Mouse (Mus musculus) limb, embryonic 15.5 days (tissue): ENCODE measurements around the gene Atf7ip. TPM values are rescaled to one million over a fixed set of nuclear protein-coding genes. Genes with fewer than 3 reads are reported as not detected.

Source experiments
- ATAC-seq: fragments of 200-750 bp; cut with Nextera tagmentation; 2 replicates; pipeline ENCODE4 v1.8.0; 2017; ENCODE audit warnings: low read depth, moderate TSS enrichment; ENCODE audit not compliant: insufficient number of reproducible peaks, low FRiP score, low TSS enrichment
- H3K27ac ChIP-seq: fragments of 300-500 bp; sonication (generic); 2 replicates; pipeline ENCODE4 v1.5.1; 2015; ENCODE audit warnings: moderate library complexity, mild to moderate bottlenecking, inconsistent platforms
- H3K27me3 ChIP-seq: fragments of 300-500 bp; sonication (generic); 2 replicates; pipeline ENCODE4 v1.6.1; 2015; ENCODE audit warnings: inconsistent platforms
- H3K36me3 ChIP-seq: fragments of 300-500 bp; sonication (generic); 2 replicates; pipeline ENCODE4 v1.6.1; 2015; ENCODE audit warnings: inconsistent platforms
- H3K4me1 ChIP-seq: fragments of 300-500 bp; sonication (generic); 2 replicates; pipeline ENCODE4 v1.6.1; 2015; ENCODE audit warnings: inconsistent platforms
- H3K4me2 ChIP-seq: fragments of 300-500 bp; sonication (generic); 2 replicates; pipeline ENCODE4 v1.6.1; 2015; ENCODE audit warnings: mild to moderate bottlenecking, inconsistent platforms
- H3K4me3 ChIP-seq: fragments of 300-500 bp; sonication (generic); 2 replicates; pipeline ENCODE4 v1.5.1; 2015; ENCODE audit warnings: mild to moderate bottlenecking, inconsistent platforms
- H3K9ac ChIP-seq: fragments of 300-500 bp; sonication (generic); 2 replicates; pipeline ENCODE4 v1.6.1; 2015; ENCODE audit warnings: inconsistent platforms
- H3K9me3 ChIP-seq: fragments of 300-500 bp; sonication (generic); 2 replicates; pipeline ENCODE4 v1.6.1; 2016; ENCODE audit warnings: inconsistent platforms
- WGBS: fragments of 180-500 bp; shearing (Covaris S2); methylation state at CpG from one replicate; pipeline ENCODE4 v1.1.7; 2015; 5-methylcytosine and 5-hydroxymethylcytosine counted together
- polyA plus RNA-seq: library from polyadenylated mRNA; unstranded; fragments of >200 nt; fragmentation: Nextera tagmentation; extraction: Ambion mirVana; gene quantifications from 2 replicates; pipeline ENCODE4 v1.2.1, GENCODE M21; 2015

Atf7ip gene
- polyA plus RNA-seq, 1 experiment from 2014 or later: 35.2 TPM

DNA sequence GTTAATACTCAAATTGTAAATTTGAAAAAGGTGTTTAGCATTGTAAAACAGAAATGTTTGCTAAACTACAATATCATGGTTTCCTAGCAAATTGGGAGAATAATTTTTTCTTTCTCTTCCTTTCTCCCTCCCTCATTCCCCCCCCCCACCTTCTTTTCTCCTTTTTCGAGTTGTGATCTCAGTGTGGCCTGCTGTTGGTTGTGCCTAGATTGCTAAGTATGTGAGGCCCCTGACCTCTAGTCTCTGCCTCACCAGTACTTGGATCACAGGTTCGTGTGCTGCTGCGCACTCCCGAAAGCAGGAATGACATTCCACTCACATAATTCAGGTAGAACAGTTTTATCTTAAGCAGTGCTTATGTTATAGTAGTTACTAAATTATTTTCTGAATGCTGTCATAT lies 27.8 kb downstream of the Atf7ip start:
- no peak overlapping the region for H3K4me3 ChIP-seq
- 79% methylated on average over 4 of the region's 4 CpGs for WGBS
- H3K4me2 ChIP-seq: no peak overlapping the region
- no peaks in the 10 kb centered on the region for H3K27me3 ChIP-seq
- H3K9me3 ChIP-seq: no peaks in the 10 kb centered on the region
- no peak overlapping the region for H3K9ac ChIP-seq
- peaks cover 20% of the 10 kb centered on the region for H3K4me1 ChIP-seq
- no peak for ATAC-seq
- no peak overlapping the region for H3K27ac ChIP-seq
- peaks cover 13% of the 10 kb centered on the region for H3K36me3 ChIP-seq

DNA sequence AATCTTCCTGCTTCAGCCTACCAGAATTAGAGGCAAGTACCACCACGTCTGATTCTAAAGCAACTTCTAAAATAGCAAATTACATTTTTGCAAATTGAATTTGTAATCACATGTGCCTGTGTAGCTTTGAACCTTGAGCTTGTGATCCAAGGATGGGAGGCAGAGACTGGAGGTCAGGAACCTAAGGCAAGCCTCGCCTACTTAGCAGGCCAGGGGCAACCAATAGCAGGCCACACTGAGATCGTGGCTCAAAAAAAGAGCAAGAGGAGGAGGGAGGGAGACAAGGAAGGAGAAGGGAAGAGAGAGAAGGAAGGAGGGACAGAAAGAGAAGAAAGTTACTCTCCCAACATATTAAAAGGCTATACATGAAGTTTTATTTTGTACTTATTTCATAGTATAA lies 28.5 kb downstream of the Atf7ip start:
- no peak for ATAC-seq
- Histone ChIP-seq H3K4me1 (peaks cover 18% of the 10 kb centered on the region), H3K27ac (no peak overlapping the region; the same call in 1 of the 2 replicates), H3K4me3 (no peak overlapping the region), H3K9me3 (no peaks in the 10 kb centered on the region), H3K36me3 (peaks cover 17% of the 10 kb centered on the region), H3K27me3 (no peaks in the 10 kb centered on the region), H3K4me2 (no peak overlapping the region), H3K9ac (no peak overlapping the region)
- WGBS: 57% methylated on average over 3 of the region's 3 CpGs

DNA sequence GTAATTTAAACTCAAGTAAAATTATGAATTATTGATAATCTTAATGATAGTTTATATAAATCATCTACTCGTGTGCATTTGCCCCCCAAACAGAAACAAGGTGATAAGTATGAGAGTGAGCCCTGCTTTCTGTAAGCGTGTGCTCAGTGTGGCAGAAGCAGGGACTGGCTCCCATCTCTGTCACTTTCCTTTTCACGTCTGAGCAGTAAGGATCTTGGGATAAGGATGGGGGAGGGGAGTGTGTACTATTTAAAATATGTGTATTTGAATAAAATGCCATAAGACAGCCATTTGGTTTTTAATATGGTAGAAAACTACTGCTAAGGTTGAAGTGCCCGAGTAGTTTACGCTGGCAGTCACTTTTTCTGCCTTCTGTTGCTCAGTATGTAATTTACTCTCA lies 29.2 kb downstream of the Atf7ip start:
- no peak overlapping the region for H3K4me2 ChIP-seq

DNA sequence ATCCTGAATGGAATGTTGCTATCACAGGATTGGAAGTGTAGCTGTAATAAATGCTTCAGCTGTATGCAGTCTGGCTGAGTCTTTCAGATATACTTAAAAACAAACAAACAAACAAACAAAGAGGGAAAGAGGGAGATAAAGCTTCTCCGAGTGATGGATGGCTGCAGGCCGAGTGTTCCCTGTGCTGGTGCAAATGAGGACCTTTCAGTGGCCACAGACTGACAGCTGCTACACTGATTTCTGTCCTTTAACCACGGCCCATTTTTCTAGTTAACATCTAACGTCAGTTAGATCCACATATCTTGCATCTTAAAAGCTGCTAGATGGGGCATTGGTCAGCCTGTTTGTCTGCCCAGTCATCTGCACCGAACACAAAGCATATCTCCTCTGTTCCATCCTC lies 30.2 kb downstream of the Atf7ip start:
- ATAC-seq: no peak
- Histone ChIP-seq H3K36me3 (peaks cover 25% of the 10 kb centered on the region), H3K4me3 (no peak overlapping the region), H3K4me1 (peaks cover 19% of the 10 kb centered on the region), H3K27ac (no peak overlapping the region), H3K9ac (no peak overlapping the region), H3K9me3 (no peaks in the 10 kb centered on the region), H3K4me2 (no peak overlapping the region), H3K27me3 (no peaks in the 10 kb centered on the region)
- whole genome bisulfite sequencing: 72% methylated on average over 5 of the region's 5 CpGs

More for the DNA sequence above, 29.2 kb downstream of the Atf7ip start:
- Histone ChIP-seq H3K27ac (no peak overlapping the region), H3K36me3 (peaks cover 22% of the 10 kb centered on the region), H3K9me3 (no peaks in the 10 kb centered on the region), H3K4me3 (no peak overlapping the region), H3K27me3 (no peaks in the 10 kb centered on the region), H3K9ac (no peak overlapping the region), H3K4me1 (peaks cover 18% of the 10 kb centered on the region)
- 51% methylated on average over 5 of the region's 5 CpGs for WGBS
- no peak for ATAC-seq

DNA sequence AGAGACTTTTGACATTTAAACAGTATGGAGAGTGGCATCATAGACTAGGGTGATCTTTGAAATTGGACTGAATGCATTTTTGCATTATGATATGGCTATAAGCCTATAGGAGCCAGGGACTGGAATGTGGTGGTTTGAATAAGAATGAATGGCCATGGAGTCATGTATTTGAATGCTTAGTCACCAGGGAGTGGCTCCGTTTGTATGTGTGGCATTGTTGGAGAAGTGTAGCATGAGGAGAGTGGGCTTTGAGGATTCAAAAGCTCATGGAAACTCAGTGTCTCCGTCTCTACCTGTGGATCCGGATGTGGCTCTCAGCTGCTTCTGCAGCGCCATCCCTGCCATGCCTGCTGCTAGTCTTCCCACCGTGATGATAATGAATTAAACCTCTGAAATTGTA lies 35.4 kb downstream of the Atf7ip start:
- 62% methylated on average over 5 of the region's 5 CpGs for WGBS
- no peaks in the 10 kb centered on the region for H3K27me3 ChIP-seq
- H3K9ac ChIP-seq: no peak overlapping the region
- peaks cover 16% of the 10 kb centered on the region for H3K4me1 ChIP-seq
- no peak for ATAC-seq
- peaks cover 25% of the 10 kb centered on the region for H3K36me3 ChIP-seq
- H3K9me3 ChIP-seq: no peaks in the 10 kb centered on the region
- no peak overlapping the region for H3K4me3 ChIP-seq
- H3K4me2 ChIP-seq: no peak overlapping the region
- peak overlapping the region; percentile 27; the same call in 1 of the 2 replicates for H3K27ac ChIP-seq

DNA sequence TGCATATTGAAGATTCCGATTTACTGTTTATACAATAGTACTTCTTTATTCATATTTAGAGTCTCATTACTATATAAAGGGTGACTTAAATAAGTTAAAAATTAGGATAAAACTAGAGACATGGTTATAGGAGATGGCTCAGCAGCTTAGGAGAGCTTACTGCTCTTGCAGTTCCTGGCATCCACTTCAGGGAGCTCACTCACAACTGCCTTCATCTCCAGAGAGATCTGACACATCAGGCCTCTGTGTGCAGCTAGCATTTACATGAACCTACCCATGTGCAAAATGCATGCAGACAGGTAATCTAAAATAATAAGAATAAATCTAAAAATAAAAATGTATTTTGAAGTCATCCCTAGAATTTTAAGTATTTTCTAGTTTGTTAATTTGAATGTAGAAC lies 36.1 kb downstream of the Atf7ip start:
- peak overlapping the region; percentile 54; the same call in 1 of the 2 replicates for H3K27ac ChIP-seq
- H3K4me3 ChIP-seq: no peak overlapping the region
- peaks cover 16% of the 10 kb centered on the region for H3K4me1 ChIP-seq
- H3K36me3 ChIP-seq: peaks cover 25% of the 10 kb centered on the region
- ATAC-seq: no peak
- 85% methylated on average over 1 of the region's 1 CpGs for WGBS
- no peaks in the 10 kb centered on the region for H3K9me3 ChIP-seq
- no peak overlapping the region for H3K4me2 ChIP-seq
- H3K27me3 ChIP-seq: no peaks in the 10 kb centered on the region
- no peak overlapping the region for H3K9ac ChIP-seq

DNA sequence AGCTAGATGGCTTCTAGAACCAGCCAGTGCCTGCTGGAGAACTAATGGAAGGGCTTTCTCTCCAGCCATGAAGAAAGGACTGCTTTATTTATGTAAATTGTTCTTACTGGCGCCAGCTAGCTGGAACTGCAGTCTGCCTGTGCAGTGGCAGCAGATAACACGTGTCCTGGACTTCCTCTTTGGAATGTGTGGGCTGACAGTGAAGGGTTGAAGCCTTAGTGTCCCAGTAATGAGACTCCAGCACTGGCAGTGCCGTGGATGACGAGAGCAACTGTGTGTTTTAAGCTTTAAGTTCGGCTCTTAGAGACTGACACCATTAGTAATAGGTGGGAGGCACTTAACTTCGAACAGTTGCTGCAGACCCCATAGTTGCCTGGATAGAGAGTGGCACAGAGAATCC lies 37.2 kb downstream of the Atf7ip start:
- peak; percentile 63; the same call in 1 of the 2 replicates for ATAC-seq
- no peaks in the 10 kb centered on the region for H3K9me3 ChIP-seq
- H3K27me3 ChIP-seq: no peaks in the 10 kb centered on the region
- H3K27ac ChIP-seq: peak overlapping the region; percentile 60
- H3K36me3 ChIP-seq: peaks cover 16% of the 10 kb centered on the region; the same call in 1 of the 2 replicates
- peaks cover 18% of the 10 kb centered on the region for H3K4me1 ChIP-seq
- H3K4me3 ChIP-seq: no peak overlapping the region
- H3K9ac ChIP-seq: no peak overlapping the region
- H3K4me2 ChIP-seq: no peak overlapping the region
- WGBS: 10% methylated on average over 6 of the region's 6 CpGs

DNA sequence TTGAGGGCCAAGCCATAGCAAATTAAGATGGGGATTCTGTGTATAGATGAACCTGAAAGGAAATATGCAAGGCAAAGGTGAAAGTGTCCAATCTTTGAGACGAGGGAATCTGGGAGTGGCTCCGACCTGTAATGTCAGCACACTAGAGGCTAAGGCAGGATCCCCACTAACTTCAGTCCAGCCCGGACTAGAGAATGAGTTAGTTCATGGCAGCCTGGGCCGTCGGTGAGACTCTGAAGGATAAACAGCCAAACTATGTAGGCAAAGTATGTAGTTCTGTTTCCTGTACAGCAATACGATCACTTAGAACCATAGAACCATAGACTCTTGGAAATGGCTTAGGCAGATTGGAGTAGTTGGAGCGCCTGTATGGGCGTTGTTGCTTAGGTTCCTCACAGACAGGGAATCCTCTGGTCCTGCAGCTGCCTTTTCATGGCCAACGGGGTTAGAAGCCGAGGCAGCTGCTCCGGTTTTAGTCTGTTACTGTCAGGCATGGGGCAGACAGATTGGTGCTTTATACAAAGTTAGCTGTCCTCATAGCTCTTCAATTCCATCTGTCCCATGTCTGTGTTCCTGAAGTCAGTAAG lies 39.4 kb downstream of the Atf7ip start:
- Histone ChIP-seq H3K4me2 (no peak overlapping the region), H3K4me1 (peaks cover 27% of the 10 kb centered on the region), H3K36me3 (0 out of 2 replicates have a peak, but pooled peaks cover 3% of the 10 kb centered on the region), H3K27me3 (no peaks in the 10 kb centered on the region), H3K9me3 (no peaks in the 10 kb centered on the region), H3K27ac (peak overlapping the region; percentile 34), H3K4me3 (no peak overlapping the region), H3K9ac (no peak overlapping the region)
- no peak for ATAC-seq
- 84% methylated on average over 11 of the region's 11 CpGs for WGBS

DNA sequence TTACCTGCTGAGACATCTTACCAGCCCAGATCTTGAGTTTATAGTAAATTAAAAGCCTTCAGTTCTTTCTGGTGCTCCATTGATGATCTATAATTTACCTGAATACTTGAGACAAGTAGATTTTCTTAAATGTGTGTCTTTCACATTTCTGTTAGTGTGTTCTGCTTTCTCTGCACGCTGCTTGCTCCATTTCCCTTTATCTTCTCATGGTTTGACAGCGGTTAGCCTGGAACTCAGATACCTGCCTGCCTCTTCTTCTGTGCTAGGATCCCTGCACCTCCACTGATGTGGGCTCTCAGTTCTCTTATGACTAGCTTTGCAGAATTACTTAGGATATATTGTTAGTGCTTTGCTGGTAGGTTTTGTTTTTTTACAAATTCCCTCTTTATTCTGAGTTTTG lies 40.3 kb downstream of the Atf7ip start:
- Histone ChIP-seq H3K4me2 (no peak overlapping the region), H3K4me3 (no peak overlapping the region), H3K27ac (no peak overlapping the region), H3K9ac (no peak overlapping the region), H3K9me3 (no peaks in the 10 kb centered on the region), H3K27me3 (no peaks in the 10 kb centered on the region), H3K36me3 (no peaks in the 10 kb centered on the region), H3K4me1 (peaks cover 23% of the 10 kb centered on the region)
- 87% methylated on average over 2 of the region's 2 CpGs for WGBS
- ATAC-seq: no peak

DNA sequence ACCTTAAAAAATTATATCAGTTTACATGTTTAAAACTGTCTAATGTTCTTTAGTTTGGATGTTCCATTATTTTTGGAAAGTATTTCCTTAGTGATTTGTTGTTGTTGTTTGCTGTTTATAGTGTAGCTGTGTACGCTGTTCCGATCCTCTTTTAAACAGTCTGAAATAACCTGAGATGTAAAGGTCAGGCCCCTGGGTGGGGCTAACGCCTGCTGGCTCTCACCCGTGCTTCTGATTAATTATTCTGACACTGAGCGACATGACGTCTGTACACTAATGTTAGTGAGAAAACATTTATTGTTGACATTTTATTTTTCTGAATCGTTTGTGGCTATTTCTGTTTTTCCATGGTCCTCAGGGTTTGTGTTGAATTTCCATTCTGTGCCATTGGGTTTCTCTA lies 41.0 kb downstream of the Atf7ip start:
- Histone ChIP-seq H3K27ac (no peak overlapping the region), H3K4me2 (no peak overlapping the region), H3K36me3 (no peaks in the 10 kb centered on the region), H3K27me3 (no peaks in the 10 kb centered on the region), H3K9me3 (no peaks in the 10 kb centered on the region), H3K4me1 (peaks cover 17% of the 10 kb centered on the region), H3K4me3 (no peak overlapping the region), H3K9ac (no peak overlapping the region)
- no peak for ATAC-seq
- 53% methylated on average over 7 of the region's 7 CpGs for WGBS

DNA sequence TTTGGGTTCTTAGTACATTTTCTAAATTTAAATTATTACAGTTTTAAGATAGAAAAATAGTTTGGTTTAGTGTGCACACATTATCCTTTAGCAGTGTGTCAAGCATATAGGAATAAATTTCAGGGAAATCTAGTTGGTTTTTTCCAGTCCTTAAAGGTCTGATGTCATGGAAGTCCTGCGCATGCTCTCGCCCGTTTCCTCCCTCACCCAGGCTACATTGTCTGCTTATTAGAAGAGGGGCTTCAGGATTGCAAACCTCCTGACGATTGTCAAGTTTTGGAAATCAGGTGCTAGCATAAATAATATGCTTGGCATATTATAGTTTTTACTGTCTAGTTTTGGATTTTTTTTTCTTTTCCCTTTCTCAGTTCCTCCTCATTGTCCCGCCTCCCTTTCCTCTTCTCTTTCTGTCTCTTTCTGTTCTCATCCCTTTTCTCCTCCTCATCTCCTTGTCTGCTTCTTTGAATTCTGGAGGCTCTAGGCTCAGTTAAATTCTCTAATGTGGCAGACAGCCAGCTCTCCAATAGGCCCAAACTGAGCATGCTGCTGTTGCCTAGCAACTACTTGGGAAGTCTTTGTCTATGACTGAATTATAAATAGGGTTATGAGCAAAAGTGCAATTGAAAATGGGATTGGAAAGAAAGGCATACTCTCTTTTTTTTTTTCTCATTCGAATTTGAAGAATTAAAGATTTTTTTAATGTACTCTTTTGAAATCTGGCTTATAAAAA lies 42.2 kb downstream of the Atf7ip start:
- H3K4me1 ChIP-seq: peaks cover 17% of the 10 kb centered on the region
- H3K9ac ChIP-seq: no peak overlapping the region
- WGBS: 70% methylated on average over 6 of the region's 6 CpGs
- no peak overlapping the region for H3K4me2 ChIP-seq
- H3K27me3 ChIP-seq: no peaks in the 10 kb centered on the region
- no peak for ATAC-seq
- H3K27ac ChIP-seq: peak overlapping the region; percentile 23; the same call in 1 of the 2 replicates
- H3K4me3 ChIP-seq: no peak overlapping the region
- H3K9me3 ChIP-seq: no peaks in the 10 kb centered on the region
- no peaks in the 10 kb centered on the region for H3K36me3 ChIP-seq

DNA sequence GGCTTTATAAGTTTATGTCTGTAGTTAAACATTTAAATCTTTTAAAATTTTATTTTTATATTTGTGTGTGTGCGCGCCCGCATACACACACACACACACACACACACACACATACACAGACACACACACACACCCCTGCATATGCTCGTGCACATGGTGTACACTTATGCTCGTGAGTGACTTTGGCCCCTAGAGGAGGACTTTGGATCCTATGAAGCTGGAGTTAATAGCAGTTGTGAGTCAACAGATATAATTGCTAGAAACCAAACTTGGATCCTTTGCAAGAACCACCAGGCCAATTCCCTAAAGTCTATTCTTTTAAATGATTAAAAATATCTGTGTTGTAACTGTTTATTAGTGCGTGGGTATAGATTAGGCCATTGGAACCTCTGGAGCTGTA lies 42.8 kb downstream of the Atf7ip start:
- Histone ChIP-seq H3K27me3 (no peaks in the 10 kb centered on the region), H3K36me3 (no peaks in the 10 kb centered on the region), H3K4me3 (no peak overlapping the region), H3K9ac (no peak overlapping the region), H3K4me1 (peaks cover 18% of the 10 kb centered on the region), H3K9me3 (no peaks in the 10 kb centered on the region), H3K27ac (peak overlapping the region; percentile 67), H3K4me2 (no peak overlapping the region)
- ATAC-seq: no peak
- WGBS: 74% methylated on average over 6 of the region's 6 CpGs
